Mouse (Mus musculus) intestine, postnatal 0 days (tissue): ENCODE data around the gene Fut2. TPM values are rescaled to one million over a fixed set of nuclear protein-coding genes. Genes with fewer than 3 reads are reported as not detected.
A peak's percentile ranks its signal among the peaks of the same experiment; 100 is the strongest.

Experiments
- ATAC-seq: fragments of 200-750 bp; cut with Nextera tagmentation; 2 replicates; pipeline ENCODE4 v1.8.0; 2017; ENCODE audit warnings: mild to moderate bottlenecking, moderate TSS enrichment, moderate library complexity
- H3K27ac ChIP-seq: fragments of 300-500 bp; sonication (generic); 2 replicates; pipeline ENCODE4 v1.5.1; 2014; ENCODE audit warnings: mild to moderate bottlenecking, low read depth, low read length, moderate library complexity
- H3K27me3 ChIP-seq: fragments of 300-500 bp; sonication (generic); replicated peaks from 2 replicates; pipeline ENCODE4 v1.6.1; 2014; ENCODE audit warnings: low read length, mixed read lengths; ENCODE audit not compliant: control insufficient read depth, insufficient read depth
- H3K36me3 ChIP-seq: fragments of 300-500 bp; sonication (generic); 2 replicates; pipeline ENCODE4 v1.6.1; 2014; ENCODE audit warnings: mild to moderate bottlenecking, moderate library complexity; ENCODE audit not compliant: control insufficient read depth, insufficient read depth
- H3K4me1 ChIP-seq: fragments of 300-500 bp; sonication (generic); replicated peaks from 2 replicates; pipeline ENCODE4 v1.6.1; 2014; ENCODE audit warnings: antibody characterized with exemption, low read length, mixed read lengths; ENCODE audit not compliant: control insufficient read depth, insufficient read depth
- H3K4me2 ChIP-seq: fragments of 300-500 bp; sonication (generic); replicated peaks from 2 replicates; pipeline ENCODE4 v1.6.1; 2014; ENCODE audit warnings: low read depth, mild to moderate bottlenecking, moderate library complexity
- H3K4me3 ChIP-seq: fragments of 300-500 bp; sonication (generic); 2 replicates; pipeline ENCODE4 v1.5.1; 2014; ENCODE audit warnings: low read depth, low read length
- H3K9ac ChIP-seq: fragments of 300-500 bp; sonication (generic); 2 replicates; pipeline ENCODE4 v1.6.1; 2014; ENCODE audit warnings: mild to moderate bottlenecking, low read depth, low read length
- H3K9me3 ChIP-seq: fragments of 300-500 bp; sonication (generic); 2 replicates; pipeline ENCODE4 v1.6.1; 2016; ENCODE audit warnings: mixed run types; ENCODE audit not compliant: control insufficient read depth
- CTCF ChIP-seq: sonication (generic); IDR thresholded peaks from 2 replicates; pipeline ENCODE4 v1.5.1; 2016; ENCODE audit warnings: low read depth, mild to moderate bottlenecking, control low read depth, antibody characterized with exemption, moderate library complexity
- WGBS: fragments of 180-500 bp; shearing (Covaris S2); extraction: QIAGEN DNeasy Blood & Tissue Kit; methylation state at CpG from one replicate; pipeline ENCODE4 v1.1.7; 2014; 5-methylcytosine and 5-hydroxymethylcytosine counted together
- polyA plus RNA-seq: library from polyadenylated mRNA; unstranded; fragments of >200 nt; fragmentation: Nextera tagmentation; extraction: Ambion mirVana; gene quantifications from 2 replicates; pipeline ENCODE4 v1.2.1, GENCODE M21; 2015

Fut2 gene
- polyA plus RNA-seq, 1 experiment from 2014 or later: 3.6 TPM

DNA sequence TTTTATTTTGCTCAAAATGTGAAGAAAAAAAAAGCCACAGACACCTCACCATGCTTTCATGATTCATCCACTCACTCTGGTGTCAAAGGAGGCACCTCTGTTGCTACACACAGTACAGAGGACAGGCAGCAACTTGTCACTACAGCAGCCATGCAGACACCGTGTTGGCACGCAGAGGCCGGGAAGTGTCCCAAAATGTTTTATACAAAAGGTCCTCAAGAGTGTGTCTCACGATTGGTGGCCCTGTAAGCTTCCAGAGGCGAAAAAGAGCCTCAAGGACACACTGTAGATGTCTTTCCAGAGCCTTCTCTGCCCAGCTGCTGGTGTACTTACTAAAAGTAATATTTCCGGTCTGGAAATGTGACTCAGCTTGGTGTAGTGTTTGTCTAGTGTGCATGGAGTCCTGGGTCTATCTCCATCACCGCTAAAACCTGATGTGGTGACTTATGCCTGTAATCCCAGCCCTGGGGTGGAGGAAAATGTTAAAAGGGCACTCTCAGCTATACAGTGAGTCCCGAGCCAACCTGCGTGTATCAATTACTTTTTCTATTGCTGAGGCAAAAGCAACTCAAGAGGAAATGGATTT, 60.4 kb downstream of the Fut2 start:
- TF ChIP-seq CTCF: no peak

DNA sequence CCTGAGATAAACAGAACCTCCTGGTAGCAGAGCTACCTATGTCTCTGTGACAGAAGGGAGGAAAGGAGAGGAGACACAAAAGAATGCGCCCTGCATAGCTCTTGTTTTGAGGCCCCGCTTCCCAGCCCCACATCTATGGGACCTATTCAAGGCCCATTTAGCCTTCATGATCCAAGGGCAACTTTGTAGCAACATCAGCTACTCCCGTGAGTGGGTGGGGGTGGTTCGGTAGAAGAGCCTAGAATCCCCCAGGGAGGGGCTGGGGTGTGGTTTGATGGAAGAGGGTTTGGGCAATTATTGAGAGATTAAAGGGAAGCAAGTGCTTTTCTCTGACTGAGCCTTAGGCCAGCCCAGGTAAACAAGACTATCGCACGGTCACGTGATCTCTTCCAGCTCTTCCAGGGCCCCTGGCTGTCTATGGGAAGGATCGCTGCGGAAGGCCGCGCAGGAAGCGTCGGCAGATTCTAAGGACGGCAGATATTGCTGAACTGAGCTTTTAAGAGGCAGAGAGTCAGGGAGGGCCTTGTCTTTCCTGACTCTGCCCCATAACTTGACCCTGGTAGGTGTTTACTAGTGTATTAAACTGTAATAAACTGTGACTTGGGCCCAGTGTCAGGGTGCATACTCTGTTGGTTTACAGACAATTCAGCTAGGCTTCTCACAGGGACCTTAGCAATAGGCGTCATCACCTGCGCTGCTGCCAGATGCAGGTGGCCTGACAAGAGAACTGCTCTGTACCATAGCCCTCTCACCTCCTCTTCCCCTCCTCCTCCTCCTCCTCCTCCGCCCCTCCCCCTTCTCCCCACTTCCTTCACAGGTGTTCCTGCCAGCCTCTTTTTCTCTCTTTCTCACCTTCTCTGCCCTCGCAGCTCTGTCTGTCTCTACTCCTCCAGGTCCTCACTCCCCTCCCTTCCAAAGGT, 67.0 kb downstream of the Fut2 start:
- no peak for TF ChIP-seq CTCF
- no peaks in the 10 kb centered on the region for H3K4me1 ChIP-seq
- no peaks in the 10 kb centered on the region for H3K9me3 ChIP-seq
- H3K36me3 ChIP-seq: no peaks in the 10 kb centered on the region
- peak overlapping the region; percentile 24; the same call in 1 of the 2 replicates for H3K4me2 ChIP-seq
- no peak overlapping the region; the same call in 1 of the 2 replicates for H3K27ac ChIP-seq
- H3K27me3 ChIP-seq: peaks cover 70% of the 10 kb centered on the region
- ATAC-seq: 0 out of 2 replicates have a peak, but pooled peaks have one; percentile 42
- H3K9ac ChIP-seq: no peak overlapping the region
- WGBS: 23% methylated on average over 18 of the region's 18 CpGs
- no peak overlapping the region for H3K4me3 ChIP-seq

More for the DNA sequence above, 60.4 kb downstream of the Fut2 start:
- no peaks in the 10 kb centered on the region for H3K36me3 ChIP-seq
- H3K27ac ChIP-seq: no peak overlapping the region
- ATAC-seq: no peak
- H3K4me2 ChIP-seq: no peak overlapping the region
- WGBS: 64% methylated on average over 9 of the region's 9 CpGs
- H3K4me1 ChIP-seq: no peaks in the 10 kb centered on the region
- H3K9me3 ChIP-seq: no peaks in the 10 kb centered on the region
- H3K4me3 ChIP-seq: no peak overlapping the region
- peaks cover 54% of the 10 kb centered on the region for H3K27me3 ChIP-seq
- H3K9ac ChIP-seq: no peak overlapping the region

Other genes starting within 250 kb of the Fut2 start
- not detected in 2 replicates for gene Lhb, start 245.6 kb downstream of the Fut2 start, polyA plus RNA-seq
- gene Gys1, start 231.6 kb downstream of the Fut2 start, polyA plus RNA-seq: 10.4 and 10.6 TPM in 2 replicates
- 35.6 and 38.6 TPM in 2 replicates for gene Ruvbl2, start 228.3 kb downstream of the Fut2 start, polyA plus RNA-seq
- 13,232 and 14,059 TPM in 2 replicates for gene Ftl1, start 206.5 kb downstream of the Fut2 start, polyA plus RNA-seq
- 173 and 180 TPM in 2 replicates for gene Bax, start 199.5 kb downstream of the Fut2 start, polyA plus RNA-seq
- 0.65 and 0.78 TPM in 2 replicates for gene Tulp2, start 184.5 kb downstream of the Fut2 start, polyA plus RNA-seq
- not detected in 2 replicates for gene Gm45808, start 179.6 kb downstream of the Fut2 start, polyA plus RNA-seq
- 1.1 and 1.2 TPM in 2 replicates for gene Dhdh, start 177.6 kb downstream of the Fut2 start, polyA plus RNA-seq
- gene Nucb1, start 156.0 kb downstream of the Fut2 start, polyA plus RNA-seq: 199 and 218 TPM in 2 replicates
- gene Ppp1r15a, start 140.1 kb downstream of the Fut2 start, polyA plus RNA-seq: 7.4 and 9.0 TPM in 2 replicates
- 0.80 and 1.6 TPM in 2 replicates for gene Plekha4, start 140.1 kb downstream of the Fut2 start, polyA plus RNA-seq
- gene Hsd17b14, start 111.5 kb downstream of the Fut2 start, polyA plus RNA-seq: 0.73 and 1.2 TPM in 2 replicates
- 17.7 and 18.6 TPM in 2 replicates for gene Bcat2, start 96.2 kb downstream of the Fut2 start, polyA plus RNA-seq
- gene Fgf21, start 50.9 kb downstream of the Fut2 start, polyA plus RNA-seq: not detected in 2 replicates
- 0.05 and 0.23 TPM in 2 replicates for gene Fut1, start 49.1 kb downstream of the Fut2 start, polyA plus RNA-seq
- gene Izumo1, start 44.6 kb downstream of the Fut2 start, polyA plus RNA-seq: 0.08 TPM in 2 replicates
- 5.7 and 6.1 TPM in 2 replicates for gene Rasip1, start 38.9 kb downstream of the Fut2 start, polyA plus RNA-seq
- 2.8 and 3.7 TPM in 2 replicates for gene Mamstr, start 26.4 kb downstream of the Fut2 start, polyA plus RNA-seq
- gene Ntn5, start 17.6 kb upstream of the Fut2 start, polyA plus RNA-seq: 0.10 and 0.20 TPM in 2 replicates
- gene Sec1, start 28.0 kb upstream of the Fut2 start, polyA plus RNA-seq: 0.08 and 0.25 TPM in 2 replicates
- 2.1 and 2.7 TPM in 2 replicates for gene Car11, start 33.4 kb upstream of the Fut2 start, polyA plus RNA-seq
- 6.9 and 8.6 TPM in 2 replicates for gene Dbp, start 38.7 kb upstream of the Fut2 start, polyA plus RNA-seq
- gene Rpl18, start 49.1 kb upstream of the Fut2 start, polyA plus RNA-seq: 708 and 740 TPM in 2 replicates
- gene Sphk2, start 51.6 kb upstream of the Fut2 start, polyA plus RNA-seq: 55.1 and 55.9 TPM in 2 replicates
- 16.6 and 16.7 TPM in 2 replicates for gene Fam83e, start 54.8 kb upstream of the Fut2 start, polyA plus RNA-seq
- 0.17 and 0.22 TPM in 2 replicates for gene Spaca4, start 59.4 kb upstream of the Fut2 start, polyA plus RNA-seq
- gene Lmtk3, start 117.3 kb upstream of the Fut2 start, polyA plus RNA-seq: 0.08 and 0.29 TPM in 2 replicates
- 36.7 and 37.1 TPM in 2 replicates for gene Sult2b1, start 118.3 kb upstream of the Fut2 start, polyA plus RNA-seq
- 61.9 and 66.4 TPM in 2 replicates for gene Cyth2, start 148.2 kb upstream of the Fut2 start, polyA plus RNA-seq
- gene Kcnj14, start 158.4 kb upstream of the Fut2 start, polyA plus RNA-seq: 0.10 and 0.27 TPM in 2 replicates
- gene Grwd1, start 164.6 kb upstream of the Fut2 start, polyA plus RNA-seq: 16.4 and 16.6 TPM in 2 replicates
- 99.6 and 107 TPM in 2 replicates for gene Kdelr1, start 206.4 kb upstream of the Fut2 start, polyA plus RNA-seq
- 0.66 and 1.1 TPM in 2 replicates for gene Grin2d, start 212.0 kb upstream of the Fut2 start, polyA plus RNA-seq
- gene Syngr4, start 230.3 kb upstream of the Fut2 start, polyA plus RNA-seq: 0.72 and 0.75 TPM in 2 replicates
- 6.8 and 7.4 TPM in 2 replicates for gene Tmem143, start 230.5 kb upstream of the Fut2 start, polyA plus RNA-seq